ENCODE assay signal across 9 mouse cellular contexts in genomic region chr14:87566211-87566610, GRCm38 (mm10).
DNase-seq lines count a peak whose midpoint lies in the region; ATAC-seq lines count a peak whose summit lies in the region.
"Had no signal": no experiment of that assay in that cellular context is flagged by ENCODE, and none has a peak within 500 bp of the region (broad histone marks: within the 10 kb centered on the region; RNA-seq: fewer than 3 reads in every experiment).

No protein-coding gene starts in this region.

- no peak overlapping the region for H3K4me3 ChIP-seq in forebrain, embryonic 11.5 days (ENCODE audit: low read depth, low read length)
- H3K4me3 ChIP-seq in forebrain, embryonic 15.5 days, result no peak overlapping the region
- no peak overlapping the region for H3K4me3 ChIP-seq in embryonic facial prominence, embryonic 14.5 days (ENCODE audit: low read depth, low read length)
- no peak overlapping the region for H3K4me3 ChIP-seq in midbrain, embryonic 13.5 days (replicated peaks)
- no peak overlapping the region for H3K4me3 ChIP-seq in kidney, embryonic 15.5 days (replicated peaks)
- H3K4me3 ChIP-seq: megakaryocyte, embryonic 14.5 days had no signal

- H3K9me3 ChIP-seq in forebrain, embryonic 11.5 days (ENCODE audit: control insufficient read depth, low read length), result no peaks in the 10 kb centered on the region
- H3K9me3 ChIP-seq in forebrain, embryonic 15.5 days, result no peaks in the 10 kb centered on the region
- no peaks in the 10 kb centered on the region for H3K9me3 ChIP-seq in embryonic facial prominence, embryonic 14.5 days (ENCODE audit: control insufficient read depth, low read length)
- H3K9me3 ChIP-seq in midbrain, embryonic 13.5 days, result no peaks in the 10 kb centered on the region
- no peaks in the 10 kb centered on the region for H3K9me3 ChIP-seq in kidney, embryonic 15.5 days (replicated peaks)
- H3K9me3 ChIP-seq: megakaryocyte, embryonic 14.5 days had no signal

- no peaks in the 10 kb centered on the region for H3K27me3 ChIP-seq in forebrain, embryonic 11.5 days (ENCODE audit: control insufficient read depth, insufficient read depth, low read length)
- no peaks in the 10 kb centered on the region for H3K27me3 ChIP-seq in forebrain, embryonic 15.5 days
- no peaks in the 10 kb centered on the region for H3K27me3 ChIP-seq in embryonic facial prominence, embryonic 14.5 days (replicated peaks; ENCODE audit: control insufficient read depth, insufficient read depth, low read length)
- H3K27me3 ChIP-seq in midbrain, embryonic 13.5 days, result 0 out of 2 replicates have a peak, but pooled peaks cover 5% of the 10 kb centered on the region
- no peaks in the 10 kb centered on the region for H3K27me3 ChIP-seq in kidney, embryonic 15.5 days

- H3K9ac ChIP-seq in forebrain, embryonic 11.5 days (ENCODE audit: low read length), result no peak overlapping the region
- no peak overlapping the region for H3K9ac ChIP-seq in forebrain, embryonic 15.5 days (replicated peaks)
- H3K9ac ChIP-seq in embryonic facial prominence, embryonic 14.5 days (ENCODE audit: low read depth, low read length), result no peak overlapping the region
- no peak overlapping the region for H3K9ac ChIP-seq in midbrain, embryonic 13.5 days (replicated peaks)
- no peak overlapping the region for H3K9ac ChIP-seq in kidney, embryonic 15.5 days

- no peaks in the 10 kb centered on the region for H3K36me3 ChIP-seq in forebrain, embryonic 11.5 days (ENCODE audit: control insufficient read depth, insufficient read depth, low read length)
- no peaks in the 10 kb centered on the region for H3K36me3 ChIP-seq in forebrain, embryonic 15.5 days
- no peaks in the 10 kb centered on the region for H3K36me3 ChIP-seq in embryonic facial prominence, embryonic 14.5 days (ENCODE audit: control insufficient read depth, insufficient read depth, low read length)
- H3K36me3 ChIP-seq in midbrain, embryonic 13.5 days, result no peaks in the 10 kb centered on the region
- H3K36me3 ChIP-seq in kidney, embryonic 15.5 days, result no peaks in the 10 kb centered on the region

- DNase-seq in forebrain, embryonic 11.5 days (ENCODE audit: low spot score), result peak; percentile 67
- DNase-seq in ovary, postnatal 14 days (ENCODE audit: low spot score), result peak; percentile 6
- DNase-seq in ovary, postnatal 10 days (ENCODE audit: low spot score), result no peak
- DNase-seq in embryonic facial prominence, embryonic 14.5 days (ENCODE audit: low spot score), result peak; percentile 13
- no peak for DNase-seq in thymus, postnatal 10 days (ENCODE audit: low spot score in 2 of 2)

- 0 out of 2 replicates have a peak, but pooled peaks cover 6% of the 10 kb centered on the region for H3K4me1 ChIP-seq in forebrain, embryonic 11.5 days (replicated peaks; ENCODE audit: control insufficient read depth, insufficient read depth, low read length)
- peaks cover 21% of the 10 kb centered on the region for H3K4me1 ChIP-seq in forebrain, embryonic 15.5 days
- peaks cover 12% of the 10 kb centered on the region; the same call in 1 of the 2 replicates for H3K4me1 ChIP-seq in embryonic facial prominence, embryonic 14.5 days (ENCODE audit: control insufficient read depth, insufficient read depth, low read length)
- peaks cover 26% of the 10 kb centered on the region for H3K4me1 ChIP-seq in midbrain, embryonic 13.5 days (replicated peaks)
- peaks cover 17% of the 10 kb centered on the region for H3K4me1 ChIP-seq in kidney, embryonic 15.5 days

- no peak overlapping the region for H3K4me2 ChIP-seq in forebrain, embryonic 11.5 days (ENCODE audit: low read depth, low read length, severe bottlenecking)
- no peak overlapping the region for H3K4me2 ChIP-seq in forebrain, embryonic 15.5 days (replicated peaks)
- no peak overlapping the region for H3K4me2 ChIP-seq in embryonic facial prominence, embryonic 14.5 days (ENCODE audit: low read depth, low read length)
- no peak overlapping the region for H3K4me2 ChIP-seq in midbrain, embryonic 13.5 days (replicated peaks)
- H3K4me2 ChIP-seq in kidney, embryonic 15.5 days, result no peak overlapping the region

- 33% methylated on average over 7 of the region's 7 CpGs for WGBS in forebrain, embryonic 11.5 days
- 32% methylated on average over 7 of the region's 7 CpGs for WGBS in forebrain, embryonic 15.5 days
- WGBS in embryonic facial prominence, embryonic 14.5 days, result 25% methylated on average over 7 of the region's 7 CpGs
- WGBS in midbrain, embryonic 13.5 days, result 20% methylated on average over 7 of the region's 7 CpGs
- WGBS in kidney, embryonic 15.5 days, result 39% methylated on average over 7 of the region's 7 CpGs

- 0 out of 2 replicates have a peak, but pooled peaks have one; percentile 40 for ATAC-seq in forebrain, embryonic 11.5 days (replicated peaks; ENCODE audit: low FRiP score)
- no peak for ATAC-seq in forebrain, embryonic 15.5 days (replicated peaks)
- ATAC-seq in embryonic facial prominence, embryonic 14.5 days (ENCODE audit: low read depth), result no peak
- peak; percentile 56 for ATAC-seq in midbrain, embryonic 13.5 days
- ATAC-seq in kidney, embryonic 15.5 days (replicated peaks; ENCODE audit: low FRiP score), result no peak

- no peak overlapping the region for H3K27ac ChIP-seq in forebrain, embryonic 11.5 days (ENCODE audit: low read depth, low read length)
- H3K27ac ChIP-seq in forebrain, embryonic 15.5 days (replicated peaks), result no peak overlapping the region
- no peak overlapping the region for H3K27ac ChIP-seq in embryonic facial prominence, embryonic 14.5 days (replicated peaks; ENCODE audit: low read depth, low read length)
- no peak overlapping the region for H3K27ac ChIP-seq in midbrain, embryonic 13.5 days
- H3K27ac ChIP-seq in kidney, embryonic 15.5 days, result no peak overlapping the region

Comparison
In these comparisons a context has a peak if more than half of its experiments do, and no peak if none do; other contexts are left out.
1. ATAC-seq: peak in forebrain, embryonic 11.5 days (single experiment) and midbrain, embryonic 13.5 days (single experiment); none in forebrain, embryonic 15.5 days (single experiment), embryonic facial prominence, embryonic 14.5 days (single experiment) and kidney, embryonic 15.5 days (single experiment).
2. DNase-seq: peak in forebrain, embryonic 11.5 days (single experiment), ovary, postnatal 14 days (single experiment) and embryonic facial prominence, embryonic 14.5 days (single experiment); none in ovary, postnatal 10 days (single experiment) and thymus, postnatal 10 days (0 of 2).